Mouse (Mus musculus) forebrain, embryonic 16.5 days (tissue): ENCODE data around the gene Adgrl1. TPM values are rescaled to one million over a fixed set of nuclear protein-coding genes. Genes with fewer than 3 reads are reported as not detected.
"Not testable (repeated sequence)": the region's sequence is repeated elsewhere in the genome, so short reads cannot be mapped to it uniquely, and the experiment has no call there.

Experiments
- ATAC-seq: fragments of 200-750 bp; cut with Nextera tagmentation; 2 replicates; pipeline ENCODE4 v1.8.0; 2017; ENCODE audit warnings: mild to moderate bottlenecking, moderate library complexity
- H3K27ac ChIP-seq: fragments of 300-500 bp; sonication (generic); 2 replicates; pipeline ENCODE4 v1.5.1; 2014; ENCODE audit warnings: low read length, control low read depth
- H3K27me3 ChIP-seq: fragments of 300-500 bp; sonication (generic); replicated peaks from 2 replicates; pipeline ENCODE4 v1.6.1; 2014; ENCODE audit warnings: low read length; ENCODE audit not compliant: control insufficient read depth, insufficient read depth
- H3K36me3 ChIP-seq: fragments of 300-500 bp; sonication (generic); 2 replicates; pipeline ENCODE4 v1.6.1; 2014; ENCODE audit not compliant: control insufficient read depth, insufficient read depth
- H3K4me1 ChIP-seq: fragments of 300-500 bp; sonication (generic); replicated peaks from 2 replicates; pipeline ENCODE4 v1.6.1; 2014; ENCODE audit warnings: low read length; ENCODE audit not compliant: control insufficient read depth, insufficient read depth
- H3K4me2 ChIP-seq: fragments of 300-500 bp; sonication (generic); 2 replicates; pipeline ENCODE4 v1.6.1; 2014; ENCODE audit warnings: mild to moderate bottlenecking, low read length, control low read depth
- H3K4me3 ChIP-seq: fragments of 300-500 bp; sonication (generic); replicated peaks from 2 replicates; pipeline ENCODE4 v1.5.1; 2014; ENCODE audit warnings: mild to moderate bottlenecking, low read length, control low read depth
- H3K9ac ChIP-seq: fragments of 300-500 bp; sonication (generic); replicated peaks from 2 replicates; pipeline ENCODE4 v1.6.1; 2014; ENCODE audit warnings: low read depth, low read length, control low read depth
- H3K9me3 ChIP-seq: fragments of 300-500 bp; sonication (generic); 2 replicates; pipeline ENCODE4 v1.6.1; 2016; ENCODE audit warnings: low read length; ENCODE audit not compliant: control insufficient read depth
- WGBS: fragments of 180-500 bp; shearing (Covaris S2); extraction: QIAGEN DNeasy Blood & Tissue Kit; methylation state at CpG from one replicate; pipeline ENCODE4 v1.1.7; 2014; 5-methylcytosine and 5-hydroxymethylcytosine counted together
- polyA plus RNA-seq: library from polyadenylated mRNA; unstranded; fragments of >200 nt; fragmentation: Nextera tagmentation; extraction: Ambion mirVana; gene quantifications from 2 replicates; pipeline ENCODE4 v1.2.1, GENCODE M21; 2015

The Adgrl1 gene
- polyA plus RNA-seq, 1 experiment from 2014 or later = 60.4 TPM

DNA sequence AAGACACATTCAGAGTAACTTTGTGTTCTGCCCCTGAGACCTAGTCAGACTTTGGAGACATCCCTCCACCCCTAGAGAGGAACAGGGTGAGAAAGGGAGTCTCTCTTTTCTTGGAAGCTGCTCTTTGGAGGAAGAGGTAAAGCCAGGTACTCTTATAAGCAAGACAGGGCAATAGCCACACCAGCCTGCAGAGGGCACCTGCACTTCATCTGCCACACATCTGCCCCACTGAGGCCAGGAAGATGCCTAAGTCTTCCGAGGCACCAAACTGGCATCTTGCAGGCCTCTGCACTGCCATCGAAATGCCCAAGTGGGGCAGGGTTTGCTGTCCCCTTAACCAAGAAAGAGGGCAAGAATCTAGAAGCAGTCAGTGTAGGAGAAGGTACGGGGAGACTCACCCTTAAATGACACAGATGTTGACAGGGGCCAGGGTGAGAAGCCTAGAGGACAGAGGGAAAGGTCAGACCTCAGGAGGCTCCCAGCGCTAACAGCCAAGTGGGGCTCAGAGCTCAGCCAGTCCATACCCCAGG, 76.3 kb downstream of the Adgrl1 start:
- WGBS = 76% methylated on average over 4 of the region's 4 CpGs

GRCm38 (mm10) chr8:83976779-83977350, 77.0 kb downstream of the Adgrl1 start:
- H3K4me2 ChIP-seq = no peak overlapping the region
- ATAC-seq = no peak
- no peak overlapping the region for H3K9ac ChIP-seq
- no peaks in the 10 kb centered on the region for H3K9me3 ChIP-seq
- 83% methylated on average over 5 of the region's 5 CpGs for WGBS
- H3K4me1 ChIP-seq = peaks cover 24% of the 10 kb centered on the region
- H3K36me3 ChIP-seq = peaks cover 8% of the 10 kb centered on the region
- H3K27ac ChIP-seq = no peak overlapping the region
- no peaks in the 10 kb centered on the region for H3K27me3 ChIP-seq
- no peak overlapping the region for H3K4me3 ChIP-seq

More for the DNA sequence above, 76.3 kb downstream of the Adgrl1 start:
- Histone ChIP-seq H3K9ac (no peak overlapping the region), H3K4me1 (peaks cover 29% of the 10 kb centered on the region), H3K4me2 (no peak overlapping the region), H3K4me3 (no peak overlapping the region), H3K27ac (no peak overlapping the region), H3K36me3 (peaks cover under 1% of the 10 kb centered on the region; the same call in 1 of the 2 replicates), H3K9me3 (no peaks in the 10 kb centered on the region), H3K27me3 (no peaks in the 10 kb centered on the region)
- no peak for ATAC-seq

DNA sequence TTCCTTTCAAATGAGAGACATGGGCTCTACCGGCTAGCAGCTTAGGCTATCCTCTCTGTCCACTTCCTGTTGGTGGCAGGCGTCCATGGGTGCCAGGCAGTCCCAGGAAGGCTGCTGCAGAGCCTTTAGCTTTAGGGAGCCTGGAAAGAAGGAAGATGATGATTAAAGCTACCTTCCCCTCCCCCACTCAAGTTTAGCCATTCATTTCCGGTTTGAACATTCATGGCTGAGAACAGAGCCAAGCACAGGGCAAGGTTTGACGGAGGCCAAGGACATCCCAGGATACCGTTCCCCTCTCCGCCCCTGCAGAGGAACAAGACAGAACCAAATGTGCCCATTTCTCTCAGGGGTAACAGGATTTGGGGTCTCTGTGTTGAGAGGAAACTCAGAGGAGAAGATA, 77.7 kb downstream of the Adgrl1 start:
- Histone ChIP-seq H3K27ac (no peak overlapping the region), H3K4me1 (peaks cover 21% of the 10 kb centered on the region), H3K9ac (no peak overlapping the region), H3K9me3 (no peaks in the 10 kb centered on the region), H3K36me3 (peaks cover 13% of the 10 kb centered on the region), H3K4me3 (no peak overlapping the region), H3K4me2 (no peak overlapping the region), H3K27me3 (no peaks in the 10 kb centered on the region)
- no peak for ATAC-seq
- 60% methylated on average over 6 of the region's 6 CpGs for whole genome bisulfite sequencing

GRCm38 (mm10) chr8:83978200-83978599, 78.3 kb downstream of the Adgrl1 start:
- H3K27me3 ChIP-seq = no peaks in the 10 kb centered on the region
- H3K9ac ChIP-seq = no peak overlapping the region
- H3K4me1 ChIP-seq = peaks cover 21% of the 10 kb centered on the region
- no peak overlapping the region for H3K27ac ChIP-seq
- WGBS = 69% methylated on average over 9 of the region's 9 CpGs
- no peak overlapping the region for H3K4me3 ChIP-seq
- no peaks in the 10 kb centered on the region for H3K9me3 ChIP-seq
- H3K36me3 ChIP-seq = peaks cover 14% of the 10 kb centered on the region
- no peak for ATAC-seq
- no peak overlapping the region for H3K4me2 ChIP-seq

- no peak overlapping the region for H3K27ac ChIP-seq
- no peak for ATAC-seq
- H3K4me1 ChIP-seq = peaks cover 6% of the 10 kb centered on the region
- 96% methylated on average over 1 of the region's 1 CpGs for WGBS
- H3K4me3 ChIP-seq = no peak overlapping the region
- H3K9ac ChIP-seq = no peak overlapping the region
- H3K36me3 ChIP-seq = peaks cover 23% of the 10 kb centered on the region
- no peaks in the 10 kb centered on the region for H3K9me3 ChIP-seq
- H3K27me3 ChIP-seq = no peaks in the 10 kb centered on the region
- H3K4me2 ChIP-seq = no peak overlapping the region
These were observed 80.3 kb downstream of the Adgrl1 start for GRCm38 (mm10) chr8:83980250-83980649.

GRCm38 (mm10) chr8:83980845-83981244, 80.9 kb downstream of the Adgrl1 start:
- Histone ChIP-seq H3K36me3 (peaks cover 26% of the 10 kb centered on the region), H3K9me3 (no peaks in the 10 kb centered on the region), H3K9ac (no peak overlapping the region), H3K4me2 (no peak overlapping the region), H3K27me3 (no peaks in the 10 kb centered on the region), H3K27ac (no peak overlapping the region), H3K4me3 (no peak overlapping the region), H3K4me1 (peaks cover 6% of the 10 kb centered on the region)
- ATAC-seq = no peak
- 80% methylated on average over 8 of the region's 8 CpGs for WGBS

DNA sequence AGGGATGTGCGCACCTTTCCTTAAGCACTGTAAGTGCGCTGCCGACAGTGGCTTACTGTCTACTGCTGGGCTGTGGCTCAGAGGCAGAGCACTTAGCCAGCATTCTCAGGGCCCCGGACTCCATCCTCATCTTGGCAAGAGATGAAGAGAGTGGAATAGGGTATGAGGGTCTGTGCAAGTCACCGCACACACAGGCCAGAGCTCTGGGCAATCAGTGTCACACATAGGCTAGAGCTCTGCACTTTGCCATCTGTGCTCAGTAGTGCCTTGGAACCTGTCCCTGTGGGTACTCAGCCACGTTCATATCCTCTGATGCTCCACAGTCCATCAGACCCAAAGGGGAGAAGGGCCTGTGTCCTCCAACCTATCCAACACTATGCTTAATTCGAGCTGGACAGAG, 81.6 kb downstream of the Adgrl1 start:
- WGBS = 91% methylated on average over 7 of the region's 7 CpGs
- Histone ChIP-seq H3K27me3 (no peaks in the 10 kb centered on the region), H3K27ac (no peak overlapping the region), H3K36me3 (peaks cover 33% of the 10 kb centered on the region), H3K4me1 (peaks cover 6% of the 10 kb centered on the region), H3K9ac (no peak overlapping the region), H3K9me3 (no peaks in the 10 kb centered on the region), H3K4me2 (no peak overlapping the region), H3K4me3 (no peak overlapping the region)
- no peak for ATAC-seq

- H3K9ac ChIP-seq = no peak overlapping the region
- H3K27ac ChIP-seq = no peak overlapping the region
- 97% methylated on average over 4 of the region's 4 CpGs for WGBS
- no peaks in the 10 kb centered on the region for H3K27me3 ChIP-seq
- no peak overlapping the region for H3K4me3 ChIP-seq
- H3K4me1 ChIP-seq = peaks cover 6% of the 10 kb centered on the region
- ATAC-seq = no peak
- no peaks in the 10 kb centered on the region for H3K9me3 ChIP-seq
- no peak overlapping the region for H3K4me2 ChIP-seq
- peaks cover 40% of the 10 kb centered on the region for H3K36me3 ChIP-seq
These were observed 82.5 kb downstream of the Adgrl1 start for GRCm38 (mm10) chr8:83982449-83982848.

- not testable (repeated sequence) for H3K4me1 ChIP-seq, H3K9ac ChIP-seq, H3K4me2 ChIP-seq, H3K27ac ChIP-seq, H3K27me3 ChIP-seq, ATAC-seq, H3K9me3 ChIP-seq, H3K4me3 ChIP-seq
- peaks cover 40% of the 10 kb centered on the region for H3K36me3 ChIP-seq
- WGBS = 87% methylated on average over 2 of the region's 2 CpGs
These were observed 83.3 kb downstream of the Adgrl1 start for GRCm38 (mm10) chr8:83983222-83983621.

DNA sequence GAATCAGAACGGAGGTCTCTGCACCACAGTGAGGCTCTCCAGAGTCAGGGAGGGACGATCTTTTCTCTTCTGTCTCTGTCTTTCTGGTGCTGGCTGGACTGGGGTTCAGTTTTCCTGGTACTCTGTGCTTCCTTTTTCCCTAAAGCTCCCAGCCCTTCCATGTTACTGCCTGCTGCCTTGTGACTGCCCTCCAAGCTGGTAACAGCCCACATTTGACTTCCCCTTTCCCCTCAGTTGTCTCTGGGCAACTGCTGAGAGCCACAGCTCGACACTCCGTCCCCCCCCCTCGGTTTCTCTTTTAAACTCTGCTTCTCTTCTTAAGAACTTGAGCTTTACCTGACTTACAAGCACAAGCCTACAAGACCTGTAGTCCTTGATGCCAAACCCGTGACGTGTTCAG, 89.3 kb downstream of the Adgrl1 start:
- no peak for ATAC-seq
- H3K9me3 ChIP-seq = no peaks in the 10 kb centered on the region
- H3K4me3 ChIP-seq = no peak overlapping the region
- no peaks in the 10 kb centered on the region for H3K4me1 ChIP-seq
- no peak overlapping the region for H3K9ac ChIP-seq
- H3K27me3 ChIP-seq = no peaks in the 10 kb centered on the region
- H3K4me2 ChIP-seq = no peak overlapping the region
- H3K36me3 ChIP-seq = peaks cover 33% of the 10 kb centered on the region
- 87% methylated on average over 7 of the region's 7 CpGs for WGBS
- no peak overlapping the region for H3K27ac ChIP-seq
